Mouse (Mus musculus) heart, embryonic 16.5 days (tissue): ENCODE measurements at regions not wholly inside any gene's neighbourhood (a gene's known extent, or its start where the extent isn't known, plus 50 kb on each side); places are given as distances from the start of the nearest gene placed in this dataset.

Experiments
- ATAC-seq: fragments of 200-750 bp; cut with Nextera tagmentation; replicated peaks from 2 replicates; pipeline ENCODE4 v1.8.0; 2017; ENCODE audit warnings: moderate number of reproducible peaks; ENCODE audit not compliant: insufficient read depth, low FRiP score; ENCODE audit errors: extremely low read depth
- H3K27ac ChIP-seq: fragments of 300-500 bp; sonication (generic); 2 replicates; pipeline ENCODE4 v1.5.1; 2014; ENCODE audit warnings: mild to moderate bottlenecking, low read length, control low read depth, moderate library complexity
- H3K27me3 ChIP-seq: fragments of 300-500 bp; sonication (generic); 2 replicates; pipeline ENCODE4 v1.6.1; 2014; ENCODE audit warnings: low read length, mixed read lengths; ENCODE audit not compliant: control insufficient read depth, insufficient read depth
- H3K36me3 ChIP-seq: fragments of 300-500 bp; sonication (generic); 2 replicates; pipeline ENCODE4 v1.6.1; 2014; ENCODE audit not compliant: control insufficient read depth, insufficient read depth
- H3K4me1 ChIP-seq: fragments of 300-500 bp; sonication (generic); 2 replicates; pipeline ENCODE4 v1.6.1; 2014; ENCODE audit warnings: low read length, mixed read lengths; ENCODE audit not compliant: control insufficient read depth, insufficient read depth
- H3K4me2 ChIP-seq: fragments of 300-500 bp; sonication (generic); 2 replicates; pipeline ENCODE4 v1.6.1; 2014; ENCODE audit warnings: low read depth, mild to moderate bottlenecking, control low read depth, low read length
- H3K4me3 ChIP-seq: fragments of 300-500 bp; sonication (generic); 2 replicates; pipeline ENCODE4 v1.5.1; 2014; ENCODE audit warnings: mild to moderate bottlenecking, control low read depth, low read length
- H3K9ac ChIP-seq: fragments of 300-500 bp; sonication (generic); 2 replicates; pipeline ENCODE4 v1.6.1; 2014; ENCODE audit warnings: low read length, control low read depth
- H3K9me3 ChIP-seq: fragments of 300-500 bp; sonication (generic); replicated peaks from 2 replicates; pipeline ENCODE4 v1.6.1; 2016; ENCODE audit warnings: low read length; ENCODE audit not compliant: control insufficient read depth
- WGBS: fragments of 180-500 bp; shearing (Covaris S2); extraction: QIAGEN DNeasy Blood & Tissue Kit; methylation state at CpG from one replicate; pipeline ENCODE4 v1.1.7; 2014; 5-methylcytosine and 5-hydroxymethylcytosine counted together

- 41% methylated on average over 4 of the region's 4 CpGs for WGBS
- H3K27me3 ChIP-seq, result no peaks in the 10 kb centered on the region
- no peak overlapping the region for H3K4me2 ChIP-seq
- H3K4me1 ChIP-seq, result no peaks in the 10 kb centered on the region
- no peak overlapping the region for H3K4me3 ChIP-seq
- no peak overlapping the region for H3K27ac ChIP-seq
- H3K9me3 ChIP-seq, result no peaks in the 10 kb centered on the region
- no peak for ATAC-seq
- no peak overlapping the region for H3K9ac ChIP-seq
- no peaks in the 10 kb centered on the region for H3K36me3 ChIP-seq
These were observed 175.7 kb upstream of the Gimd1 start for GRCm38 (mm10) chr3:132453927-132454326.

GRCm38 (mm10) chr3:132462348-132462959 lies 167.2 kb upstream of the Gimd1 start:
- Histone ChIP-seq H3K4me3 (no peak overlapping the region), H3K27ac (no peak overlapping the region), H3K9me3 (no peaks in the 10 kb centered on the region), H3K36me3 (no peaks in the 10 kb centered on the region), H3K4me1 (no peaks in the 10 kb centered on the region), H3K27me3 (no peaks in the 10 kb centered on the region), H3K4me2 (no peak overlapping the region), H3K9ac (no peak overlapping the region)
- ATAC-seq, result no peak
- WGBS, result 68% methylated on average over 5 of the region's 5 CpGs

DNA sequence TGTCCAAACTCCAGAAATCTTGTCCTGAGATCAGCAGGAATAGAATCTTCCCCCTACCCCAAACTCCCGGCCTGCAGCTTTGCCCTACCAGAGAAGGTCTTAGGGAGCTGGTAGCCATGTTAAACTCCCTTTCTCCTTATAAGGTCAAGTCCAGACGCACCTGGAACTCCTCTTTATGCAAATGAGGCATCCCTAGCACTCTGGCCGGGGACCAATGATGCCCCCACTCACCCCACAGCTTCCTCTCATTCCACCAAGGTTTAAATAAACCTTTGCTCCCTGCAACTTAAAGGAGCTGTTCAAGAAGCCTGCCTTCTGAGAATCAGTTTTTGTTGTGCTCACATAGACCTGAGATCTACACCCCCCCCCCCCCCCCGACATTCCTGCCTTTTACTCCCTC lies 158.6 kb upstream of the Gimd1 start:
- Histone ChIP-seq H3K4me1 (no peaks in the 10 kb centered on the region), H3K27ac (no peak overlapping the region), H3K4me2 (no peak overlapping the region), H3K4me3 (no peak overlapping the region), H3K9me3 (no peaks in the 10 kb centered on the region), H3K36me3 (no peaks in the 10 kb centered on the region), H3K9ac (no peak overlapping the region), H3K27me3 (no peaks in the 10 kb centered on the region)
- ATAC-seq, result no peak
- WGBS, result 38% methylated on average over 4 of the region's 4 CpGs

DNA sequence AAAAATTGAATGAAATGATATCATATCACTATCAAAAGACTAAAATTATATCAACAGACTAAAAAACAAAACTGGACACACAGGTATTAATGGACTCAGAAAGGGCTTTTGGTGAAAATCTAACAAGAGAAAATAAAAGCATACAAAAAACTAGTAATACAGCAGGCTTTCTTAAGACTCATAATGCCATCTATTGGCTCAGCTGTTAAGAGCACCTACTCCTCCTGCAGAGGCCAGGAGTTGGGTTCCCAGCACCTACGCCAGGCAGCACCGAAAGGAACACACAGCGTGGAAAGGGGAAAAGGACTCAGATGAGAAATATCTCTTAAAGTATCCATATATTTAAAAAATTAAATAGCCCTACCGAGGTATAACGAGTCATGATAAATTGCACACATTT lies 151.9 kb upstream of the Gimd1 start:
- Histone ChIP-seq H3K27ac (no peak overlapping the region), H3K27me3 (no peaks in the 10 kb centered on the region), H3K4me2 (no peak overlapping the region), H3K9me3 (no peaks in the 10 kb centered on the region), H3K4me3 (no peak overlapping the region), H3K4me1 (no peaks in the 10 kb centered on the region), H3K36me3 (no peaks in the 10 kb centered on the region), H3K9ac (no peak overlapping the region)
- ATAC-seq, result no peak
- 87% methylated on average over 5 of the region's 5 CpGs for WGBS

- no peak for ATAC-seq
- Histone ChIP-seq H3K36me3 (no peaks in the 10 kb centered on the region), H3K4me1 (no peaks in the 10 kb centered on the region), H3K9me3 (no peaks in the 10 kb centered on the region), H3K27ac (no peak overlapping the region), H3K9ac (no peak overlapping the region), H3K4me3 (no peak overlapping the region), H3K27me3 (no peaks in the 10 kb centered on the region), H3K4me2 (no peak overlapping the region)
- WGBS, result 70% methylated on average over 2 of the region's 2 CpGs
These were observed 150.3 kb upstream of the Gimd1 start for GRCm38 (mm10) chr3:132479275-132479674.

DNA sequence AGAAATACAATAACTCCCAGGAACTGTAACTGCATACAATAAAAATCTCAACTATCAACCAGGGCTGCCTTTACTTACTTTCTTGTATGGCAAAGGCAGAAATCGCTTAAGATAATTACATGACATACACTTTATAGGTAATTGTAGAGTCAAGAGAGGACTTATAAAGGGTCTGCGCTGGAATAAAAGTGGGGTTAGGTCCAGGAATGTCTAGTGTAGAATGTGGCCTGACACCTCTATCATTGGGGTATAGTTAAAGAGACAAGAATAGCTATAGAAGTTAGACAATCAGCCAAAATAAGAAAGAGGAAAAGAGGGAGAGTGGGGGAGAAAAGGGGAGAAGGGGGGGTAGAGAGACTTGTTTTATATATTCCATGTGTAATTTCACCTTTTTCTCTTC lies 144.8 kb upstream of the Gimd1 start:
- WGBS, result 79% methylated on average over 2 of the region's 2 CpGs
- no peaks in the 10 kb centered on the region for H3K27me3 ChIP-seq

GRCm38 (mm10) chr3:132485553-132485952 lies 144.1 kb upstream of the Gimd1 start:
- H3K27me3 ChIP-seq, result no peaks in the 10 kb centered on the region
- no peaks in the 10 kb centered on the region for H3K4me1 ChIP-seq
- 76% methylated on average over 5 of the region's 5 CpGs for WGBS
- no peak for ATAC-seq
- H3K4me3 ChIP-seq, result no peak overlapping the region
- no peak overlapping the region for H3K9ac ChIP-seq
- H3K4me2 ChIP-seq, result no peak overlapping the region
- no peaks in the 10 kb centered on the region for H3K36me3 ChIP-seq
- H3K9me3 ChIP-seq, result no peaks in the 10 kb centered on the region
- H3K27ac ChIP-seq, result no peak overlapping the region

More for the DNA sequence above, 144.8 kb upstream of the Gimd1 start:
- Histone ChIP-seq H3K9ac (no peak overlapping the region), H3K4me1 (no peaks in the 10 kb centered on the region), H3K4me2 (no peak overlapping the region), H3K4me3 (no peak overlapping the region), H3K9me3 (no peaks in the 10 kb centered on the region), H3K27ac (no peak overlapping the region), H3K36me3 (no peaks in the 10 kb centered on the region)
- no peak for ATAC-seq

- Histone ChIP-seq H3K4me2 (no peak overlapping the region), H3K27ac (no peak overlapping the region), H3K9me3 (no peaks in the 10 kb centered on the region), H3K4me3 (no peak overlapping the region), H3K4me1 (no peaks in the 10 kb centered on the region), H3K36me3 (no peaks in the 10 kb centered on the region), H3K9ac (no peak overlapping the region), H3K27me3 (no peaks in the 10 kb centered on the region)
- ATAC-seq, result no peak
- 15% methylated on average over 4 of the region's 4 CpGs for WGBS
These were observed 123.5 kb upstream of the Gimd1 start for GRCm38 (mm10) chr3:132506095-132506494.

DNA sequence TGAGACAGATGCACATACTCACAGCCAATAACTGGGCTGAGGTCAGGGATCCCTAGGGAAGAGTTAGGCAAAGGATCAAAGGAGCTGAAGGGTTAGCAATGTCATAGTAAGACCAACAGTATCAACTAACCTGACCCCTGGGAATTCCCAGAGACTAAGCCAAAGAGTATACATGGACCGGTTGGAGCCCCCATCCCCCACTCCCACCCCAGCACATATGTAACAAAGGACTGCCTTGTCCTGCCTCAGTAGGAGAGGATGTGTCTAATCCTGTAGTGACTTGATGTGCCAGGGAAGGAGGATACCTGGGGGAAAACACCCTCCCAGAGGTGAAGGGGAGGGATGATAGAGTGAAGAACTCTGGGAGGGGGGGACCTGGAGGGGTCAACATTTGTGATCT lies 119.4 kb upstream of the Gimd1 start:
- Histone ChIP-seq H3K4me1 (no peaks in the 10 kb centered on the region), H3K9ac (no peak overlapping the region), H3K27me3 (no peaks in the 10 kb centered on the region), H3K9me3 (no peaks in the 10 kb centered on the region), H3K4me3 (no peak overlapping the region), H3K4me2 (no peak overlapping the region), H3K36me3 (no peaks in the 10 kb centered on the region), H3K27ac (no peak overlapping the region)
- WGBS, result 40% methylated on average over 1 of the region's 1 CpGs
- no peak for ATAC-seq
